Mouse (Mus musculus): ENCODE measurements around the gene Gtpbp1.
"Not testable (repeated sequence)": the region's sequence is repeated elsewhere in the genome, so short reads cannot be mapped to it uniquely, and the experiment has no call there.

Gene Gtpbp1

DNA sequence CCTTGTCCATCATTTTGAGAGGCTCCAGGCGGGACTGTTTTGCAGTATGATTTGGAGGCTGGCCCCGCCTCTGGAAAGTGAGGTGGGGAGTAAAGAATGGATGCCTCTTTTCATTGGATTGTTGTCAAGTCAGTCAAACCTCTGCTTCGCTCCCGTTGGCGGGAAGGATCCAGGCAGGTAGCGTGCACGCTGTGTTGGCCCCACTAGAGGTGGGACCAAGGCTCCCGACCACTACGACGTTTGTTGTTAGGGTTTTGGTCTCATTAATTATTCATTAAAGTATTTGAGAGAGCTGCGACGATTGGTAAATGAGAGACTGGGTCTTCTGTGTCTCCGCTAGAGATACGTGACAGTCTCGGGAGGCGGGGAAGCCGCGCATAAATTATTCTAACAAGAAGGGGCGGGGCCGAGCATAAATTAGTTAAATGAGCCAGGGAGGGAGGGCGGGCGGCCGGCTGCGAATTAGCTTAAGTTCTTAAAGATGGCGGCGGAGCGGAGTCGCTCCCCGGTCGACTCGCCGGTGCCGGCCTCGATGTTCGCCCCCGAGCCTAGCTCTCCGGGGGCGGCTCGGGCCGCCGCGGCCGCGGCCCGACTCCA is at the start of gene Gtpbp1:
TSS of gene Gtpbp1 (plus strand) at position 420 of the 597 bp plus-strand sequence.
- DNase-seq = peak; percentile 99

DNA sequence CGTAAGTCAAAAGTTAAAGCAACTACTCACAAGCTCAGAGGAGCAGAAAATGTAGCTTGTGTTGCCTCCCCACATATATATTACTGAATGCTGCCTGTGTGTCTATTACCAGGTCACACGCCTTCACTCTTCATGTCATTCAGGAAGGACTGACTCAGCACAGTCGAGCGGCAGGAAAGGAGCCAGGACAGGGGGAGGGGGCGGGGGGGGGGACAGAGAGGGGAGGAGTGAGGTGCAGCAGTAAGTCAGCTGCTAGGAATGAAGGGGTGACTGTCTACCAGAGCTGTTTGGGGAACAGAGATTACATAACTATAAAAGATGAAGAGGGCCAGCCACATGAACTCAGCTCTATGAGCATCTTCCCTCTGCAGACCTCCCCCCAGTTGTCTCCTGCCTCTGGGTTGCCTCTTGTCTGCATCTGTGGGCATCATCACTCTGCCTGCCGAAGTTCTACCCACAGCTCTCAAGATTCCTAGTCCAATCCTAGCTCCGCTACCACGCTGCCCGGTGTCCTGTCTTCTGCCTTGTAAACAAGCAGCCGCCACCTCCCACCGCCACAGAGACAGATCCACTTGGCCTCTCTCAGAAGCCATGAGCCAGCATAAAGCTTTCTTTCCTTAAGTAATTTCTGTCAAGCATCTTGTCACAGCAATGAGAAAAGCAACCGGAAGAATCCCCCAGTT is 49.4 kb upstream of the Gtpbp1 start:
- DNase-seq = no peak

DNA sequence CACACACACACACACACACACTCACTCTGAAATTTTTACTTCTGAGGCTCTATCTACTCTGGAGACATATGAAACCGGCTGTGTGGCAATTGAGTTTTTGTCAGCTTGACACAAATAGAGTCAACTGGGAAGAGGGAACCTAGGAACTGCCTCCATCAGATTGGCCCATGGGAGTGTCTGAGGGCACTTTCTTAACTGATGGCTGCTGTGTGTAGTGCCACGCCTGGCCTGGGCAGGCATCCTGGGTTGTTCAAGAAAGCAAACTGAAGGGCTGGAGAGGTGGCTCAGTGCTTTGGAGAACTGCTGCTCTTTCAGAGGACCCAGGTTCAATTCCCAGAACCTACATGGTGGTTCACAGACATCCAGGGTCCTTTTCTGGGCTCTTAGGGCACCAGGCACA is 45.2 kb upstream of the Gtpbp1 start:
- DNase-seq = no peak

DNA sequence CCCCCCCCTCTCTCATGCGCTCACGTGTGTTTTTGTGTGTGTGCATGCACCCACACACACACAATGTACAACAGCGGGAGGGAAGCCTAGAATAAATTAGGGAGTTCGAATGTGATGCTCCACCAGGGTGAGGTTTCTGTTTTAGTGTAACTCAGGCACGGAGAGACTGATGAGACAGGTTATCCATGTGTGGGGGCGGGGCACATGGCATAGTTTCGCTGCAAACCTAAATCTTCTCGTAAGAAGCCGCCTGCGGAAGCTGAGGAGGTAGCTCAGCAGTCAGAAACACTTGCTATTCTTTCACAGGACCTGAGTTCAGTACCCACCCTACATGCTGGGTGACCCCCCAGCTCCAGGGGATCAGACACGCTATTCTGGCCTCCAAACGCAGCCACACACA is 42.5 kb upstream of the Gtpbp1 start:
- no peak for DNase-seq

DNA sequence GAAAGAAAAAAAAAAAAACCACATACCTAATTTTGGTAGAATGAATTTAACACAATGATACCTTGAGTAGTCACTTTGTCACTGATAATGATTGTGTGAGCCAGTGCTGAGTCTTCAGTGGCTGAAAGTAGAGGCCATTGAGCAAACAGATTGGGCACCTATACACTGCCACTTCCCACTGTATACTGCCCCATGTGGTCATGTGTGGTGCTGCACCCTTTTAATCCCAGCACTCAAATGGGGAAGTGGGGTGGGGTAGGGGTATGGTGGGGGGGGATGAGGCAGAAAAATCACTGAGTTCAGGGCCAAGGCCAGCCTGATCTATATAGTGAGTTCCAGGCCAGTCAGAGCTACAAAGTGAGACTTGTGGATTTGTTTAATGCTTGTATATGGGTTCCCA is 40.1 kb upstream of the Gtpbp1 start:
- DNase-seq = peak; percentile 35

DNA sequence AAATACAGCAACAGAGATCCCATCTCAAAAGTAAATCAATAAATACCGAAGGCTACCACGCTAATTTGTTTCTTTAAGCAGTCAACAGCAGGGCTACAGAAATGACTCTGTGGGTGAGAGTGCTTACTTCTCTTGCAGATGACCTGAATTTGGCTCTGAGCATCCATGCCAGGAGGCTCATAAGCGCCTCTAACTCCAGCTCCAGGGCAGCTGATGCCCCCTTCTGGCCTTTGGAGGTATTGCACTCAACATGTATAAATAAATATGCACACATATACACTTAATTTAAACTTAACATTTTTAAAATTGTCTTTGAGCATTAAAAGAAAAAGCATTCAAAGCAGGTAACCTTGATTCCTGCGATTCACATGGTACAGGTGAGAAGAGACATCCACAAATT is 39.2 kb upstream of the Gtpbp1 start:
- no peak for DNase-seq

DNA sequence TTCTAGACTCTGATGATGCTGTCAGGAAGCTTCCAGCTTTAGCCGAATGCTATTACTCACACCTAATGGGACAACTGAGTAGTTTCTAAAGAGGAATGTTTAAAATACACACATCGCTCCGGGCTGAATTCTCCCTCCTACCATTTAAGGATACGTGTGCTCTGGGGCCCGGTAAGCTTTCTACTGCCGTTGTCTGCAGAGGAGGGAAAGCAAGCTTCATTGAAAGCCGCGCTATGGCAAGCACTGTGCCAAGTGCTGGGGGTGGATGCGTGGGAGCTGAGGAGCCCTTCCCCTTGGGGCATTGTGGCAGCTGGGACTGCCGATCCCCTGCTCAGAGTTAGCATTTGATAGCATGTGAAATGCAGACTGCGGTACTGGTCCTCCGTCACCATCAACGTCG is 34.2 kb upstream of the Gtpbp1 start:
- DNase-seq = no peak

DNA sequence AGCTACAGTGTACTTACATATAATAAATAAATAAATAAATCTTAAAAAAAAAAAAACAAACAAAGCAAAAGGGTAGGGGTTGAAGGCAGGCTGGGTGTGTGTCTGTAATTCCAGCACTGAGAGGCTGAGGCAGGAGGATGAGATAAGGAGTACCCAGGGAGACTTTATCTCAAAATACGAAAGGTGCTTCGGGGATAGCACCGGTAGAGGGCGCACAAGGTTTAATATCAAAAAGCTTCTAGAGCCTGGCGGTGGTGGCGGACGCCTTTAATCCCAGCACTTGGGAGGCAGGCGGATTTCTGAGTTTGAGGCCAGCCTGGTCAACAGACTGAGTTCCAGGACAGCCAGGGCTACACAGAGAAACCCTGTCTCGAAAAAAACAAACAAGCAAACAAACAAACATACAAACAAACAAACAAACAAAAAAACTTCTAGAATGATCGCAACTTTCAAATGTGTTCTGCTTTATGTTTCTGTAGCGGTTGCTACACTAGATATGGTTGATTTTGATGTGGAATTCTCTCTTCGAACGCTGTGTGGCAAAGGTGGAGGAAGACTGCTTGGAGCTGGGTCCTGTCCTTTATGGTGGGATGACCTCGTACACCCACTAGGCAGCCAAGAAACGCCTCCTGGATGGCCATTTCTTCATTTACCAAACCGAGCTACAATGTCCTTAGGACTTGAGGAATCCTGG is 32.7 kb upstream of the Gtpbp1 start:
- peak; percentile 87 for DNase-seq

DNA sequence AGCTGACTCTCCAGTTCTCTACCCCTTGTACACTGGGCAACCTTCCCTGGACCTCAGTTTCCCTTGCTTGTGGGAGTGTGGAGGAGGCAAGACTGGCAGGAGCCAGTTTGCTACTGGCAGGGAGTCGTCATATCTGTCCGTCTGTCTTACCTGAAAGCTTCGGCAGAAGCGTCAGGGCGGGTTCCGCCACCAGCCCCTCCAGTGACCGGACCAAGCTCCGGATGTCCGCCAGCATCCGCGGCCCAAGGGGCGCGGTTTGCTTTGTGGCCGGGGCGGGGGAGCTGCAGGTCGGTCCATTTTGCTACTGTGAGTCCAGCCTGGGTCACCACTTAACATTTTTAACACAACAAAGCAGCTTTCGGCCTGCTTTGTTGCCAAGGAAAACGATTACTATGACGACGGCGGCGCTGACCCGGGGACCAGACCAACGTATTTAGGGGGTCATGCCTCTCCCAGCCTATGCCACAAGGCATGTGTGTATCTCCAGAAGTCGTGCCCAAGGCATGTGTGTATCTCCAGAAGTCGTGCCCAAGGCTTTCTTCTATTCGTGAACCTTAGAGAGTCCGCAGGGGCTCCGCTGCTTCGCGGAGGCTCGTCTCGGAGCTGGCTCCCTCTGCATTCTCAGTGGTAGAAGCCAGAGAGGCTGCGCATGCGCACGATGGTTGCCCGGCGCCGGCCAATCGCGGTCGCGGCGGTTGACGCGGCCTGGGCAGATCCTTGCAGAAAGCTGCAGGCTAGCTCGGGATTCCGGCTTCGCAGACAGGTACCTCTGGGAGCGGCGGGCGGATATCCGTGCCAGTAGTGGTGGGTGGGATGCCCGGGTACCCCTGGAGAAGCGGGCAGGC is 31.9 kb upstream of the Gtpbp1 start, which contains the start of the genes Fam227a and Cby1:
TSS of gene Fam227a (minus strand) at position 426 of the 845 bp plus-strand sequence.
TSS of gene Cby1 (plus strand) at position 669 of the 845 bp plus-strand sequence.
- DNase-seq = peak; percentile 97

DNA sequence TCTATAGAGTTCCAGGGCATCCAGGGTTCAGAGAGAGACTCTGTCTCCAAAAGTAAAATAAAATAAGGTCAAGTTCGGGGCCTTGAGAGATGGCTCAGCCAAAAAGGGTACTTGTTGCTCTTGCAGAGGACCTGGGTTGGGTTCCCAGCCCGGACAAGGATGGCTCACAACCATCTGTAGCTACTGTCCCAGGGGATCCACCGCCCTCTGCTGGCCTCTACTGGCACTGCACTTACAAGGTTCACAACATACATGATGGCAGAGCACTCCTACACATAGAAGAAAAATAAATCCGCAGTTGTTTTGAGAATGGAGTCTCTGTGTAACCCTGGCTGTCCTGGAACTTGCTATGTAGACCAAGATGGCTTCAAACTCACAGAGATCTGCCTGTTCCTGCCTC is 28.8 kb upstream of the Gtpbp1 start:
- DNase-seq = no peak

DNA sequence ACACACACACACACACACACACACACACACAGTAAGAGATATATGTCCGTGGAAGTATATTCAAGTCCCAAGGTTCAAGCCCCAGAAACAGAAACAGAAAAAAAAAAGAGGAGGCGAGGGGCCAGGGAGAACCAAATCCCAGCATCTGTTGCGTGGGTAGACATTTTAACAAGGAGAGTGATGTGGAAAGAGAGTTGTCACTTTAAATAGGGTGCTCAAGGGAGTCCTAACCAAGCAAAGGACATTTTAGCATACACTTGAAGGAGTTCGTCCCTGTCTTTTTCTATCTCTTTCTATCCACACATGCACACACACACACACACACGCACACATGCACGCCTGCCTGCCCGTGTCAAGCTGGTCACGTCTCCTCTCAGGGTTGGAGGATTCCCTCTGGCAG is 26.0 kb upstream of the Gtpbp1 start:
- DNase-seq = no peak

DNA sequence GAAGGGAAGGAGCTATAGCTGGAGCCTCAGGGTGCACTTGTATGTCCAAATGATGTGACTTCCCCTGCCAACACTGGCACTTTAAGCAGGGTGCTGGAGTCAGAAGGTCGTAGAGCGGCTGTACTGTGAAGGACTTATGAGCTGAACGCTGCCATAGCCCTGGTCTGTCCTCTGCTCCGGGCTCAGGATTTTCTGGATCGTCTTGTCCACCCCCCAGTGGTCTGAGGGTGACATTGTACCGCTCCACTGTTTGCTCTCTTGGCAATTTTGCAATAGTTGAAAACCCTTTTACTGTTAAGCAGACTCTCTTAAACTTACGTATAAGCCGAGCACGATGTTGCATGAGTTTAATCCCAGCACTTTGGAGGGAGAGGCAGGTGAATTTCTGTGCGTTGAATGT is 21.4 kb upstream of the Gtpbp1 start:
- peak; percentile 41 for DNase-seq

DNA sequence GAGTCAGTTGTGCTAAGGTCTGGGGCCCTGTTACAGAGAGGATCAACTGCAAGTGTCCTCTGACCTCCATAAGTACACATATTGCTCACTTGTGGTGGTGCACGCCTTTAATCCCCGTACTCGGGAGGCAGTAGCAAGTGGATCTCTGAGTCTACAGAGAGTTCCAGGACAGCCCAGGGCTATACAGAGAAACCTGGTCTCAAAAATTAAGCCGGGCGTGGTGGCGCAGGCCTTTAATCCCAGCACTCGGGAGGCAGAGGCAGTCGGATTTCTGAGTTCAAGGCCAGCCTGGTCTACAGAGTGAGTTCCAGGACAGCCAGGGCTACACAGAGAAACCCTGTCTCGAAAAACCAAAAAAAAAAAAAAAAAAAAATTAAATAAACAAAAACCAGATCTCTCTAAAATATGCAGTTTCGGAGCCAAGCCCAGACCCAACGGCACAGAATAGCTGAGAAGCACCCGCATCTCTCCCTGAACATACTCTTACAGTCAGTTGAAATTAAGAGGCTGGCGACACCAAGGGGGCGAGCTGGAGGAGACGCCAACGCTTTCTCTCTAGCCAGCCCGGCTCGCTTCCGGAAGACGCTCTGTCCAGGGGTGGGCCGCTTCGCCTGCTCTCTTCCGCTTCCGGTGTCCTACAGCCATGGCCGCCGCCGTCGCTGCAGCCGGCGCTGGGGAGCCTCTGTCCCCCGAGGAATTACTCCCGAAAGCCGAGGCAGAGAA is 20.2 kb upstream of the Gtpbp1 start, which contains the start of gene Tomm22:
TSS of gene Tomm22 (plus strand) at position 613 of the 723 bp plus-strand sequence.
- peak; percentile 93 for DNase-seq

DNA sequence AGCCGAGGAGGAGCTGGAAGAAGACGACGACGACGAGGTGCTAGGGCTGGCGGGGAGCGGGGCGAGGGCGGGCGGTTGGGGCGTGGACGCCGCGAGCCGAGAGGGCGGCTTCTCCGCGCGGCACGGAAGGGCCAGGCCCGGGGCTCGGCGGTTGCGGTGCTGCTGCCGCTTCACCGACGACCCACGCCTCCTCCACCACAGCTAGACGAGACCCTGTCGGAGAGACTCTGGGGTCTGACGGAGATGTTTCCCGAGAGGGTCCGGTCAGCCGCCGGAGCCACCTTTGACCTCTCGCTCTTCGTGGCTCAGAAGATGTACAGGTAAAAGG is 19.7 kb upstream of the Gtpbp1 start:
- DNase-seq = no peak

DNA sequence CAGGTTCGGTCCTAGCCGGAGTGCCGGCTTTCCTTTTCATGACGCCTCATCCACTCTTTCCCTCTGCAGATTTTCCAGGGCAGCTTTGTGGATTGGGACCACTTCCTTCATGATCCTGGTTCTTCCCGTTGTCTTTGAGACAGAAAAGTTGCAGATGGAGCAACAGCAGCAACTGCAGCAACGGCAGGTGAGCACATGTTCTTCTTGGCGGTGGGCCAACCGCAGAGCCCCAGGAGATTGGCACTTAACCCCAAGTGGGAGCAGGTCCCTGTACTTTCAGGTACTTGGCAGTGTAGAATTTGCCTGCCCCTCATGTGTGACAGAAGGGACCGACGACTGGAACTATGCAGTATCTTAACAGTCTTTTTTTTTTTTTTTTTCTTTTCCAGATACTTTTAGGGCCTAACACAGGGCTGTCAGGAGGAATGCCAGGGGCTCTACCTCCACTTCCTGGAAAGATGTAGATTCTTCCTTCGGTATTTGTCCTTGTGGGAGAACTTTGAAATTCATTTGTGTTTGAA is 18.8 kb upstream of the Gtpbp1 start:
- not testable (repeated sequence) for DNase-seq

DNA sequence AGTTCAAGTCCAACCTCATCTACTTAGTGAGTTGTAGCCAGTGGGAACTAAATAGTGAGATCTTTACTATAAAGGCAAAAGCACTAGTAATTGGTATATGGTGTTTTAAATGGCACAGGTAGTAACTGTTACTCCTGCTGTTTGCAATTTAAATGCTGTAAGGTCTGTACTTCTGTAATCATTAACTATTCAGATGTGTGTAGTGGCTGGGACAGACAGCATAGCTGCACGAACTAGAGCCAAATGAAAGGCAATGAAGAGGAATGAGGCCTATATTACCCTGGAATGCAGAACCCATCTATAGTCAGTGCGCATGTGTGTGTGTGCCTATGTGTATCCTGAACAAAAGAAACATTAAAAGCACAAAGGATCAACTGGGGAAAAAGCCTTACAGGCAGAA is 12.7 kb upstream of the Gtpbp1 start:
- DNase-seq = peak; percentile 42

DNA sequence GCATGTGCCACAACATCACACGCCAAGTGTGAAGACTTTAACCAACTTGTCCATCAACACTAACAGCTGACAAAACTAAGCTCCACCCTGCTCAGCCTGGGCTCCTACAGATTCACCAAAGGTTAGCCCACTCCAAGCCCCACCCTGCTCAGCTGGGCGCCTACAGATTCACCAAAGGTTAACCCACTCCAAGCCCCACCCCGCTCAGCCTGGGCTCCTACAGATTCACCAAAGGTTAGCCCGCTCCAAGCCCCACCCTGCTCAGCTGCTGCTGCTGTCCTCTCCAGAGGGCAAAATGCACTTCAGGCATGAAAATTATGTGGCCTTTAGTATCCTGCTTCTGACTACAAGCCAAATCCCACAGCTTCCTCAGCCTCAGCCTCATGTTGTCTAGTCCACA is 8.7 kb upstream of the Gtpbp1 start:
- DNase-seq = peak; percentile 37

DNA sequence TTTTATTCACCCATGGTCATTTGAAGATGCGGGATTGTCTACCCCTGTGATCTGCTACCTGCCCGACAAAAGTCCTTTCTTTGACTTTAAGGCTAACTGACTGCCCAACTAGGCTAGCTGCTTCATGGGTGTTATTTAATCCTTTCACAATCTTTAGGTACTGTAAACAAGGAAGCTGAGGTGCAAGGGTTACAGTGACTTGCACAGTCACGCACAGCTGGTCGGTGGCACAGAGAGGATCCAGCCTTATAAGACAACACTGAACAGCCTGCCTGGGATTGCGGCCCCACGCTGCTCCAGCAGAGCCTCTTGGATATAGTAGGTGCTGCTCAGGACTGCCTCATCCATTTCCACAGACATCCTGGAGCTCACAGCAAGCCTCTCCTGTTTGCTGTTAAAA is 7.5 kb upstream of the Gtpbp1 start:
- DNase-seq = peak; percentile 34

DNA sequence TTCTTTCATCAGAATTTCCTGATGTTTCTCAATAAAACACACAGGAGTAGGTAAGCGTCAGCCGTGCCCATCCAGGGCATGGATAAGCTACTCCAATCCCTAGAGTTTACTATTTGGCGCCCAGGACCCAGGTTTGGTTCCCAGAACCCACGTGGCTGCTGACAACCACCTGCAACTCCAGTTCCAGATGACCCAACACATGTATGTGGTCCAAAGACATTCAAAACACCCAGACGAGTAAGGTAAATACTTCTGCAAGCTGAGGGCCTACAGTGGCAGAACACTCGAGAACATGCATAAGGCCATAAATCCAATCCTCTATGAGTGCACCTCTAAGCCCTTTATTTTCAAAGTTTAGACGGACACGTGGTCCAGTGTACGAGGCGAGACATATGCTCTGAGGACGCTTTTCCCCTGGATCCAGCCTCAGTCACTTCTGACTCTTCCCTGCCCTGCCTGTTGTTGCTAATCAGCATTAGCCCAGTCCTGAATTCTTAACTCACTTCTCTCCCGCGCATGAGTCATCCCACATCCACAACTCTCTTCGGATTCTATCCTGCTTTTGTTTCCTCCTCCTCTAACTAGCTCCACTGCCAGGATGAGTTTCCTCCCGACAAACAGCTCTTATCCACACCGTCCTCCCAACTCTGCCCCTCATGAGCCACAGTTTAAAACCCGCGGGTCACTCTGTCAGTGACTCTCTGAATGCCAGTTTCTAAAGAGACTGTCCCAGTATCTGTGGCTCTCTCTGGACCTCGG is 6.8 kb upstream of the Gtpbp1 start:
- no peak for DNase-seq

DNA sequence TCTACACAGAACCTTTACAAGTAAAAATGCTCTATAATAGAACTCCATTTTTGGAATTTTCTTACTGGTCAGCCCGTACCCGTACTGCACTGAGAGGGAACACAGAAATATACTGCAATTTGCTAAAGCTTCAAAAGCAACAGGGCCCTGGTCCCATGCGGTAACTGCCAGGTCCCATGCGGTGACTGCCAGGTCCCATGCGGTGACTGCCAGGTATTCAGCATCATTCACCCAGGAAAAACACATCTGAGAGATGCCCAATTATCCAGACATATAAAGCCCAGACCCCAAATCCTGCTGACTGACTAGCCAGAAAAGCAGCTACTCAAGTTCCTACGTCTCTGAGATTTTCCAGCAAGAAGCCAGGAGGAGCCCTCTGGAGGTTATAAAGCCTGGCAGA is 6.0 kb upstream of the Gtpbp1 start:
- no peak for DNase-seq

DNA sequence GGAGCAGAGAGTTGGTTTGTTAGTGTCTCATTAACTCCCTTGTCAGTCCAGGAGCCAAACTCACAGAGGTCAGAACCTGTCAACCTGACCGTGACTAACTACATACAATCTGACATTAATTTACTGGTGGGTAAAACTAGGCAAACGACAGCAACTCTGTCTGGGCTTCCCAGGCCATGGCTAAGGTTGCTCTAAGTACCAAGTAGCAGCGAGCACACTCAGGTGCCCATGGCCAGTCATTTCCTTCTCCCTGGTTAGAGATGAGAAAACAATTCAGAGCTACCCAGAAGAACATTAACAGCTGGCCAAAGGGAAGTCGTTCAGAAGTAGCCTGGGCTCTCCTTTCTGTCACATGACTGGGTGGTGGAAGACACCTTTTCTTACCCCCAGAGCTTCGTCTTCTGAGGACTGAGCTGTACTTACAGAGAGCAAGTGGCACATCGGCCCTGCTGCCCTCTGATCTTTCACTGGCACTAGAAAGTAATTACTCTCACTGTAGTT is 5.5 kb upstream of the Gtpbp1 start:
- DNase-seq = peak; percentile 62

Measured in kidney, postnatal 14 days (tissue).